Comparison of ENCODE assay signal across 24 mouse cellular contexts in the genomic region with DNA sequence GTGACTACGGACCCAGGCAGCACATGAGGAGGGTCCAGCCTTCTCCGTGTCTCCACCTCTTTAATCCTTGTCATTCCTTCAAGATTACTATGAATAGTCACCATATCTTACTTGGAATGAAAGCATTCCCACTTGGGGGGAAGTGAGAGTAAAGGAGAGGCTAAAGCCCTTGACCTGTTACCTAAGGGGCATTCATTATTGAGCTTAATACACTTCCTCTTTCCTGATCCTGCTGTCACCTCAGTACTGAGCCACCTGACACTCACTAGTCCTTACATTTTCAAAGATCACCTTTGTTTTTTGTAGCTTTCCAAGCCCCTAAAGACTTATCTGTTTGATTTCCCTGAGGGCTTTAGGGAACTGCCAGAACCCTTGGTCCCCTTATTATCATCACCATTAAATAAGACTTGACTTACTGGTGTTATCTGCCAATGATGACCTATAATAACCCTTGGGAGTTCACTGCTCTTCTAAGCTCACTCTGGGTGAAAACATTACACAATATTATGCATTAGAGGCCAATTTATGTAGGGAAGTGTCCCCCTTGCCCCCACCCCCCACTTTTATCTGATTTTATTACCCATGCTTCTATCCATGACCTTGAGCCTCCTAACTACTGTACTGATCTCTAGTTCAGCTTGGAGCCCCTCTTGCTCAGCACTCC. TPM values are rescaled to one million over a fixed set of nuclear protein-coding genes. Genes with fewer than 3 reads are reported as not detected.
DNase-seq lines count a peak whose midpoint lies in the region; ATAC-seq and TF ChIP-seq lines count a peak whose summit lies in the region.
"Had no signal": no experiment of that assay in that cellular context is flagged by ENCODE, and none has a peak within 500 bp of the region (broad histone marks: within the 10 kb centered on the region; RNA-seq: fewer than 3 reads in every experiment).

No protein-coding gene starts in this region.

- no peak overlapping the region for H3K4me2 ChIP-seq in heart, embryonic 11.5 days
- no peak overlapping the region for H3K4me2 ChIP-seq in liver, postnatal 0 days (ENCODE audit: low read depth, low read length)
- H3K4me2 ChIP-seq in forebrain, embryonic 13.5 days = no peak overlapping the region
- H3K4me2 ChIP-seq: heart, embryonic 13.5 days; hindbrain, embryonic 12.5 days had no signal

- H3K4me1 ChIP-seq in heart, embryonic 11.5 days (ENCODE audit: control insufficient read depth, insufficient read depth, low read length) = no peaks in the 10 kb centered on the region; the same call in 1 of the 2 replicates
- peaks cover 21% of the 10 kb centered on the region for H3K4me1 ChIP-seq in liver, postnatal 0 days (ENCODE audit: insufficient read depth)
- H3K4me1 ChIP-seq in forebrain, embryonic 13.5 days = no peaks in the 10 kb centered on the region
- H3K4me1 ChIP-seq: heart, embryonic 13.5 days; hindbrain, embryonic 12.5 days had no signal

- H3K4me3 ChIP-seq in heart, embryonic 11.5 days (ENCODE audit: low read depth, low read length) = no peak overlapping the region
- H3K4me3 ChIP-seq in liver, postnatal 0 days (ENCODE audit: low read depth, low read length) = no peak overlapping the region
- H3K4me3 ChIP-seq in layer of hippocampus, adult 2 months = no peak overlapping the region
- no peak overlapping the region for H3K4me3 ChIP-seq in forebrain, embryonic 13.5 days
- H3K4me3 ChIP-seq: embryonic facial prominence, embryonic 10.5 days; heart, embryonic 13.5 days; hindbrain, embryonic 12.5 days had no signal

- no peak overlapping the region for H3K27ac ChIP-seq in heart, embryonic 11.5 days (ENCODE audit: low read depth, low read length)
- peak overlapping the region; percentile 64; the same call in 1 of the 2 replicates for H3K27ac ChIP-seq in liver, postnatal 0 days (ENCODE audit: low read depth)
- H3K27ac ChIP-seq in layer of hippocampus, adult 2 months = no peak overlapping the region
- no peak overlapping the region for H3K27ac ChIP-seq in forebrain, embryonic 13.5 days
- H3K27ac ChIP-seq: embryonic facial prominence, embryonic 10.5 days; heart, embryonic 13.5 days; hindbrain, embryonic 12.5 days had no signal

- TF ChIP-seq CTCF in liver, postnatal 0 days (IDR thresholded peaks at IDR 0.05; ENCODE audit: low read depth) = no peak
- no peak for TF ChIP-seq CTCF in layer of hippocampus, adult 2 months (conservative IDR thresholded peaks at IDR 0.05)

- no peak overlapping the region for H3K9ac ChIP-seq in heart, embryonic 11.5 days (ENCODE audit: low read depth, low read length)
- H3K9ac ChIP-seq in liver, postnatal 0 days (replicated peaks) = no peak overlapping the region
- no peak overlapping the region for H3K9ac ChIP-seq in forebrain, embryonic 13.5 days
- H3K9ac ChIP-seq: heart, embryonic 13.5 days; hindbrain, embryonic 12.5 days had no signal

- DNase-seq in heart, adult 11 months = peak; percentile 7
- no peak for DNase-seq in liver, postnatal 0 days
- DNase-seq in liver = no peak
- DNase-seq in layer of hippocampus, adult 2 months (ENCODE audit: low spot score in 2 of 2) = no peak
- DNase-seq: adrenal gland, adult 2 months; adrenal gland, postnatal 25 days; cerebellum, adult 18-20 months; cerebellum, adult 9-11 months; cerebellum, postnatal 36 days; gastrocnemius, postnatal 10 days; heart, postnatal 36 days had no signal

- H3K9me3 ChIP-seq in heart, embryonic 11.5 days (replicated peaks; ENCODE audit: control insufficient read depth, low read length) = no peaks in the 10 kb centered on the region
- no peaks in the 10 kb centered on the region for H3K9me3 ChIP-seq in liver, postnatal 0 days (ENCODE audit: low read length)
- H3K9me3 ChIP-seq in forebrain, embryonic 13.5 days (replicated peaks) = no peaks in the 10 kb centered on the region
- H3K9me3 ChIP-seq: embryonic facial prominence, embryonic 10.5 days; heart, embryonic 13.5 days; hindbrain, embryonic 12.5 days had no signal

- H3K27me3 ChIP-seq in heart, embryonic 11.5 days (ENCODE audit: control insufficient read depth, insufficient read depth, low read length) = no peaks in the 10 kb centered on the region
- H3K27me3 ChIP-seq in liver, postnatal 0 days (ENCODE audit: insufficient read depth, low read length) = no peaks in the 10 kb centered on the region
- H3K27me3 ChIP-seq in forebrain, embryonic 13.5 days = no peaks in the 10 kb centered on the region
- H3K27me3 ChIP-seq: CH12.LX; heart, embryonic 13.5 days; hindbrain, embryonic 12.5 days had no signal

- ATAC-seq in heart, embryonic 11.5 days (replicated peaks; ENCODE audit: insufficient number of reproducible peaks, low FRiP score, low TSS enrichment) = no peak
- ATAC-seq in liver, postnatal 0 days = peak; percentile 63
- peak; percentile 56 to 65; a peak in 2 of 4 replicates for ATAC-seq in hematopoietic stem cell, adult 5-6 weeks (replicated peaks in 1 of 2; ENCODE audit: insufficient read depth in 1 of 2, low FRiP score in 2 of 2, low TSS enrichment in 1 of 2, low read depth in 1 of 2, poor library complexity in 2 of 2, severe bottlenecking in 2 of 2)
- ATAC-seq in forebrain, embryonic 13.5 days = no peak
- ATAC-seq: forebrain, embryonic 14.5 days; hindbrain, embryonic 16.5 days had no signal

- H3K36me3 ChIP-seq in heart, embryonic 11.5 days (ENCODE audit: control insufficient read depth, insufficient read depth, low read length) = no peaks in the 10 kb centered on the region
- H3K36me3 ChIP-seq in liver, postnatal 0 days (replicated peaks; ENCODE audit: insufficient read depth, low read length) = no peaks in the 10 kb centered on the region
- H3K36me3 ChIP-seq in forebrain, embryonic 13.5 days (ENCODE audit: poor library complexity, severe bottlenecking) = no peaks in the 10 kb centered on the region
- H3K36me3 ChIP-seq: embryonic facial prominence, embryonic 10.5 days; heart, embryonic 13.5 days; hindbrain, embryonic 12.5 days had no signal

- WGBS in heart, embryonic 11.5 days (ENCODE audit: insufficient replicate concordance) = 68% methylated on average over 2 of the region's 2 CpGs
- WGBS in liver, postnatal 0 days (ENCODE audit: insufficient replicate concordance) = 81% methylated on average over 2 of the region's 2 CpGs
- WGBS in forebrain, embryonic 13.5 days = 89% methylated on average over 2 of the region's 2 CpGs

- TF ChIP-seq EP300 in liver, postnatal 0 days (IDR thresholded peaks at IDR 0.05; ENCODE audit: low read depth) = no peak

RNA-seq across cellular contexts. Expression of a gene that starts 10.8 kb away (rescaled TPM):
- polyA plus RNA-seq in heart, embryonic 11.5 days (2014; fragmentation: Nextera tagmentation; extraction: Ambion mirVana) = 4.2 and 5.3 TPM in 2 replicates
- polyA plus RNA-seq in liver, postnatal 0 days (2015; fragmentation: Nextera tagmentation; extraction: Ambion mirVana) = 26.7 and 27.1 TPM in 2 replicates
- total RNA-seq in hematopoietic stem cell, adult 5-6 weeks (2017) = 56.7 and 66.1 TPM in 2 replicates
- 10 to 100 TPM; 48.0 to 53.9 TPM for total RNA-seq in layer of hippocampus, adult 2 months (2021)
- polyA plus RNA-seq in forebrain, embryonic 13.5 days (2015; fragmentation: Nextera tagmentation; extraction: Ambion mirVana) = 0.77 and 1.1 TPM in 2 replicates

RNA-seq across cellular contexts. Expression of a gene that starts 13.5 kb away (rescaled TPM):
- 51.8 and 53.5 TPM in 2 replicates for polyA plus RNA-seq in heart, embryonic 11.5 days (2014; fragmentation: Nextera tagmentation; extraction: Ambion mirVana)
- 48.5 and 48.7 TPM in 2 replicates for polyA plus RNA-seq in liver, postnatal 0 days (2015; fragmentation: Nextera tagmentation; extraction: Ambion mirVana)
- total RNA-seq in hematopoietic stem cell, adult 5-6 weeks (2017) = 36.6 and 71.8 TPM in 2 replicates
- 10 to 100 TPM; 66.4 to 71.5 TPM for total RNA-seq in layer of hippocampus, adult 2 months (2021)
- polyA plus RNA-seq in forebrain, embryonic 13.5 days (2015; fragmentation: Nextera tagmentation; extraction: Ambion mirVana) = 50.9 and 53.3 TPM in 2 replicates

RNA-seq across cellular contexts. Expression of a gene that starts 44.8 kb away (rescaled TPM):
- polyA plus RNA-seq in heart, embryonic 11.5 days (2014; fragmentation: Nextera tagmentation; extraction: Ambion mirVana) = not detected in 2 replicates
- not detected in 2 replicates for polyA plus RNA-seq in liver, postnatal 0 days (2015; fragmentation: Nextera tagmentation; extraction: Ambion mirVana)
- not detected in 2 replicates for total RNA-seq in hematopoietic stem cell, adult 5-6 weeks (2017)
- not detected for total RNA-seq in layer of hippocampus, adult 2 months (2021)
- polyA plus RNA-seq in forebrain, embryonic 13.5 days (2015; fragmentation: Nextera tagmentation; extraction: Ambion mirVana) = not detected in 2 replicates
- total RNA-seq: adrenal gland, adult 2 months; adrenal gland, postnatal 25 days; CH12.LX; gastrocnemius, postnatal 10 days; gastrocnemius, postnatal 4 days; heart, adult 8-10 months; heart, postnatal 36 days had no signal
- polyA plus RNA-seq: adrenal gland, adult 2 months; C2C12; embryonic facial prominence, embryonic 10.5 days; heart, embryonic 13.5 days; heart, postnatal 0 days; hindbrain, embryonic 12.5 days had no signal

RNA-seq across cellular contexts. Expression of a gene that starts 55.4 kb away (rescaled TPM):
- 0.20 TPM in 1 of 2 replicates, not detected in the other for polyA plus RNA-seq in heart, embryonic 11.5 days (2014; fragmentation: Nextera tagmentation; extraction: Ambion mirVana)
- polyA plus RNA-seq in liver, postnatal 0 days (2015; fragmentation: Nextera tagmentation; extraction: Ambion mirVana) = 459 and 502 TPM in 2 replicates
- total RNA-seq in hematopoietic stem cell, adult 5-6 weeks (2017) = not detected in 2 replicates
- not detected for total RNA-seq in layer of hippocampus, adult 2 months (2021)
- polyA plus RNA-seq in forebrain, embryonic 13.5 days (2015; fragmentation: Nextera tagmentation; extraction: Ambion mirVana) = not detected in 2 replicates
- total RNA-seq: adrenal gland, postnatal 25 days; heart, adult 8-10 months; heart, postnatal 36 days had no signal
- polyA plus RNA-seq: adrenal gland, adult 2 months; C2C12; embryonic facial prominence, embryonic 10.5 days; forebrain, embryonic 14.5 days; hindbrain, embryonic 12.5 days; hindbrain, embryonic 16.5 days had no signal

Comparison
In these comparisons a context has a peak if more than half of its experiments do, and no peak if none do; other contexts are left out.
1. ATAC-seq: peak in liver, postnatal 0 days (single experiment) and hematopoietic stem cell, adult 5-6 weeks (2 of 2); none in heart, embryonic 11.5 days (single experiment) and forebrain, embryonic 13.5 days (single experiment).